Mouse (Mus musculus): ENCODE measurements at regions not wholly inside any gene's neighbourhood (a gene's known extent, or its start where the extent isn't known, plus 50 kb on each side); places are given as distances from the start of the nearest gene placed in this dataset.

DNA sequence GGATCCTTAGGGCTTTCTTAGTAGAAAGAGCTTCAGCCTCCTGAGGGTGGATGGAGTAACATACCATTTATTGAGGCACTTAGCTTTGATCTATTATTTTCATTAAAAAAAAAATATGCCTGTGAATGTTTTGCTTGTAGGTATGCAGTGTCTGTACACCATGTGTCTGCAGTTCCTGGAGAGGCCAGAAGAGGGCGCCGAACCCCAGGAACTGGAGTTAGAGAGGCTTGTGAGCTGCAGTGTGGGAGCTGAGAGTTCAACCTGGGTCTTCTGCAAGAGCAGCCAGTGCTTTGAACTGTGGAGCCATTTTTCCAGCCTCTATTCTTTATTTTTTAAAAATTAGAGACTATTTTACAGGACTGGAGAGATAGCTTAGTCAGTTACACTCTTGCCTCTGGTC lies 83.2 kb downstream of the Syf2 start:
- H3K4me1 ChIP-seq = peaks cover 15% of the 10 kb centered on the region
- no peak overlapping the region for H3K9ac ChIP-seq
- H3K4me2 ChIP-seq (replicated peaks) = no peak overlapping the region
- H3K4me3 ChIP-seq = no peak overlapping the region
- peaks cover 22% of the 10 kb centered on the region for H3K27me3 ChIP-seq
- no peaks in the 10 kb centered on the region for H3K9me3 ChIP-seq
- no peak overlapping the region for H3K27ac ChIP-seq
- ATAC-seq (ENCODE audit: low FRiP score, low read depth) = no peak
- no peaks in the 10 kb centered on the region for H3K36me3 ChIP-seq
- 59% methylated on average over 2 of the region's 2 CpGs for WGBS

DNA sequence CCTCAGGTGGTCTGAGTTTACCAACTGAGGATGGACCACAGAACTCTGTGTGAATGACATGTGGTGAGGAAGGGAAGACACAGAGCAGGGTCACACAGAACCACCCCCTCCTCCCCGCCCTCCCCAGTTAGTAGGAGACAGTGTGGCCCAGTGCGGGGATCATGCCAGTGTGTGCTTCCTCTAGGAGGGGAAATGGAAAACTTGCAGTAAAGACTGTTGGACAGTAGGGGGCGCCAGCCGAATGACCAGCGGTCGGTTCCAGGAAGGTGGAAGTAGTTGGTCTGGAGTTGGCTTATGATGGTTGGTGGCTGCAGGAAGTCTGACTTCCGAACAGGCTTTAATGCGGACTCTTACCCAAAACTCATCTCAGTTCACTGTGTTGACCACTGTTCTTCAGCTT lies 87.3 kb downstream of the Syf2 start:
- H3K9ac ChIP-seq = no peak overlapping the region
- H3K4me2 ChIP-seq (replicated peaks) = no peak overlapping the region
- no peak overlapping the region for H3K27ac ChIP-seq
- no peak overlapping the region for H3K4me3 ChIP-seq
- peaks cover 3% of the 10 kb centered on the region; the same call in 1 of the 2 replicates for H3K4me1 ChIP-seq
- peaks cover 42% of the 10 kb centered on the region for H3K27me3 ChIP-seq
- WGBS = 23% methylated on average over 8 of the region's 8 CpGs
- H3K36me3 ChIP-seq = no peaks in the 10 kb centered on the region
- ATAC-seq (ENCODE audit: low FRiP score, low read depth) = no peak
- no peaks in the 10 kb centered on the region for H3K9me3 ChIP-seq

DNA sequence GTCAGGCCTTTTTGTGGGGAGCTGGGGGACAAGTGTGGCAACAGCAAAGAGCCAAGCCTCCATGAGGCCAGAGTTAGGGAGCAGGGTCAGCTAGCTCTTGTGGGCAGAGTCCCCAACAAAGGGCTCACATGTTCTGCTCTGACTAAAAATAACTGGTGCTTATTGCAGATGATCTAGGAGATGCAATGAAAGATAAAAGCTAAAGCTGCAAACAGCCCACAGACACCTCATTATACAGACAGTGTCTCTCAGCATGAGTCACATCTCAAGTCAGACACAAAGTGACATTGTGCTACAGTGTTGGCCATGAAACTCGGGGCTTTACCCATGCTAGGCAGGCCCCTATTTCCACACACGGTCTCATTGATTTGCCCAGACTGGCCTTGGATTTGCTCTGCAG lies 88.4 kb downstream of the Syf2 start:
- H3K4me2 ChIP-seq (replicated peaks) = no peak overlapping the region
- H3K27ac ChIP-seq = no peak overlapping the region
- H3K4me3 ChIP-seq = no peak overlapping the region
- ATAC-seq (ENCODE audit: low FRiP score, low read depth) = no peak
- H3K4me1 ChIP-seq = no peaks in the 10 kb centered on the region
- no peaks in the 10 kb centered on the region for H3K36me3 ChIP-seq
- peaks cover 48% of the 10 kb centered on the region for H3K27me3 ChIP-seq
- 66% methylated on average over 2 of the region's 2 CpGs for WGBS
- no peak overlapping the region for H3K9ac ChIP-seq
- no peaks in the 10 kb centered on the region for H3K9me3 ChIP-seq

DNA sequence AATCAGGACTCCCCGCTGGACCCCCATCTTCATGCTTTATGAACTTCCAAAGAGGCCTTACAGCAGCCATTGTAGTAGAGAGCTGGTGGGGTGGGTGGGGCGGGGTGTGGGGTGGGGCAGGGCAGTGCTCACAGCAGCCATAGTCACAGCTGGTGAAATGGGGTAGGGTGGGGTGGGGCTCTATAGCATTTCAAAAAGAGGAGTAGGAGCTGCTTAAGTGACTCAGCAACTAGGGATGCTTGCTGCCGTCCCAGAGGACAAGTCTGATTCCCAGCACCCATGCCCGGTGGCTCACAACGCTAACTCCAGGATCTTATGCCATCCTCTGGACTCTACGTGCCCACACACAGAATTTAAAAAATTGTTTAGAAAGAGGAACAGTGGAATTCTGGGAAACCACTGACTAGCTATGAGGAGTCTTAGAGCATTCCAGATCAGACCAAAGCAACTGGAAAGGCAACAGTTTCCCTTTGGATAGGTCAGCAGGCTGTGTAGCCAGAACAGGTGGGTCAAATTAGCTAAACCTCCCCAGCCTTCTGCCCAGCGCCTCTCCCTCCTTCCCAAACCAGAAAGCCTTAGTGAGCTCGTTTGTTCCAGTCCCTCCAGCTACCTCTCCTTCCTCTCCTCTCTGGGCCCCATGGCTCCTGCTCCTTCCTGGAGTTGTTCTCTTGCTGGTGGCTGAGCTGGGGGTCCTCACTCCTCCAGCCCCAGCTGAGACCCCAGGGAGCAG lies 89.7 kb downstream of the Syf2 start:
- WGBS = 67% methylated on average over 8 of the region's 8 CpGs
- Histone ChIP-seq H3K9ac (no peak overlapping the region), H3K4me1 (peaks cover 5% of the 10 kb centered on the region), H3K27me3 (peaks cover 53% of the 10 kb centered on the region), H3K27ac (no peak overlapping the region), H3K4me2 (replicated peaks) (no peak overlapping the region), H3K9me3 (no peaks in the 10 kb centered on the region), H3K4me3 (no peak overlapping the region), H3K36me3 (no peaks in the 10 kb centered on the region)
- ATAC-seq (ENCODE audit: low FRiP score, low read depth) = no peak

DNA sequence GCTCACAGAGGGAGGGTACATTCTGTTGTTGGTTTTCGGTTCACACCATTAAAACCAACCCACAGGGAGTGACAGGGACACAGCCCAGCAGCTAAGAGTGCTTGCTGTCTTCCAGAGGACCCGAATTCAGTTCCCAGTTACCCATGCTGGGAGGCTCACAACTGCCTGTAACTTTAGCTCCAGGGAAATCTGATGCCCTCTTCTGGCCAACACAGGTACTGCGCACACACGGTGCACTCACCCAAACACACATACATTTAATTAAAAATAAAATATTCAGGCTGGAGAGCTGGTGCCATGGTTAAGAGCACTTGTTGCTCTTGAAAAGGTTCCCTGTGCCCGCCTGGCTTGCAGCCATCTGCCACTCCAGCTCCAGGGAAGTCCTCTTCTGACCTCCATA lies 92.5 kb downstream of the Syf2 start:
- no peak for ATAC-seq (ENCODE audit: low FRiP score, low read depth)
- no peak overlapping the region for H3K27ac ChIP-seq
- no peaks in the 10 kb centered on the region for H3K36me3 ChIP-seq
- H3K9ac ChIP-seq = no peak overlapping the region
- no peak overlapping the region for H3K4me2 ChIP-seq (replicated peaks)
- no peaks in the 10 kb centered on the region for H3K9me3 ChIP-seq
- H3K27me3 ChIP-seq = peaks cover 61% of the 10 kb centered on the region
- WGBS = 92% methylated on average over 5 of the region's 5 CpGs
- H3K4me1 ChIP-seq = peaks cover 31% of the 10 kb centered on the region
- no peak overlapping the region for H3K4me3 ChIP-seq

DNA sequence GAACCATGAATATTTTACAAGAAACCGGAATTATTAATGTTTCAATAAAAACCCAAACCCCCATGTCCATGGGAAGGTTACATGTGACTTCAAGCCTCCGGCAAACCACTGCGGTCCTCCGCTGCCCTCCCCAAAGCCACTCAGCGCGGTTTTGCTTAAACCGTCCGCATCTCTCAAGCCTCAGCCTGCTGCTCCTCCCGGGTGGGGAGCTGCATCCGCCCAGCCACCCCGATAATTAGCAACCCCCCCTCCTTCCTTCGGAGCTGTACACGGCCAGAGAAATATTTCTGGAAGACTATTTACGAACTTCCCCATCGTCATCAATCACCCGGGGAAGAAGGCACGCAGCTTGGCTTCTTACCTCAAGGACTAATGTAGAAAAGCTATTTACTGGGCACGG lies 94.7 kb upstream of the Runx3 start:
- Histone ChIP-seq H3K9me3 (no peaks in the 10 kb centered on the region), H3K27ac (no peak overlapping the region), H3K4me3 (0 out of 2 replicates have a peak overlapping the region, but pooled peaks have one; percentile 10), H3K36me3 (no peaks in the 10 kb centered on the region), H3K4me2 (replicated peaks) (peak overlapping the region; percentile 54), H3K4me1 (peaks cover 31% of the 10 kb centered on the region), H3K27me3 (peaks cover 72% of the 10 kb centered on the region), H3K9ac (0 out of 2 replicates have a peak overlapping the region, but pooled peaks have one; percentile 19)
- ATAC-seq (ENCODE audit: low FRiP score, low read depth) = 0 out of 2 replicates have a peak, but pooled peaks have one; percentile 2
- WGBS = 29% methylated on average over 18 of the region's 18 CpGs

DNA sequence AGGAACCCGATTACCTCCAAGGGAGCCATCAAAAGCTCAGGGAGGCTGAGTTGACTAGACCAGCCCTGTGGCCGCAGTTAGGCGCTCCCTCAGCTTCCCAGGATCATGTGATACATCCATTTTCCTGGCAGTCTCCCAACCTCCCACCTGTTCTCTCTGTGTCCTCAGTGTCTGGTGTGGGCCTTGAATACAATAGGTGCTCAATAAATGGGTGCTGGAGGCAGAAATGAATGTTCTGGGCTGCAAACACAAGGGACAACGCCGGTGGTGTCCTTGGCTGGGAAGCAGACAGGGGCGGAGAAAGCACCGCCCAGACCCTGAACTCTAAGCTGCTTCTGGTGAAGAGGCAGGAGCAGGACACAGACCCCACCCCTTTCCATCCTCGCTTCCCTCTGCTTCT lies 93.3 kb upstream of the Runx3 start:
- WGBS = 48% methylated on average over 8 of the region's 8 CpGs
- Histone ChIP-seq H3K36me3 (no peaks in the 10 kb centered on the region), H3K27ac (no peak overlapping the region), H3K4me1 (peaks cover 33% of the 10 kb centered on the region), H3K4me2 (replicated peaks) (no peak overlapping the region), H3K9me3 (no peaks in the 10 kb centered on the region), H3K9ac (no peak overlapping the region), H3K27me3 (peaks cover 70% of the 10 kb centered on the region), H3K4me3 (no peak overlapping the region)
- ATAC-seq (ENCODE audit: low FRiP score, low read depth) = 0 out of 2 replicates have a peak, but pooled peaks have one; percentile 10

DNA sequence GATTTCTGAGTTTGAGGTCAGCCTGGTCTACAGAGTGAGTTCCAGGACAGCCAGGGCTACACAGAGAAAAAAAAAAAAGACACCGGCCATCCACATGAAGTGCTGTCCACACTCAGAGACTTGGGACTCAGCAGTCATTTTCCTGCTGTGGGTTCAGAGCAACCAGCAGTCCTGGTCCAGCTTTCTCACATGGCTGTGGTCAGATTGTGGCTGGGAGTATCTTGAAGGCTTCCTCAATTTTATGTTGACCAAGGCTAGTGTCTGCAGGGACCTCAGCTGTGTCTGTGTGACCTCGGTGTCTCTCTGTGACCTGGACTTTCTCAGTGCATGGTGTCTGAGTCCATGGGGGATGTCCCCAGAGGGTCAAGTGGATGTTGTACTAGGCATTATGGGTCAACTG lies 90.7 kb upstream of the Runx3 start:
- ATAC-seq (ENCODE audit: low FRiP score, low read depth) = no peak
- Histone ChIP-seq H3K9ac (no peak overlapping the region), H3K4me2 (replicated peaks) (no peak overlapping the region), H3K27me3 (peaks cover 63% of the 10 kb centered on the region), H3K27ac (no peak overlapping the region), H3K4me1 (peaks cover 37% of the 10 kb centered on the region), H3K9me3 (no peaks in the 10 kb centered on the region), H3K4me3 (no peak overlapping the region), H3K36me3 (no peaks in the 10 kb centered on the region)
- 94% methylated on average over 2 of the region's 2 CpGs for WGBS

DNA sequence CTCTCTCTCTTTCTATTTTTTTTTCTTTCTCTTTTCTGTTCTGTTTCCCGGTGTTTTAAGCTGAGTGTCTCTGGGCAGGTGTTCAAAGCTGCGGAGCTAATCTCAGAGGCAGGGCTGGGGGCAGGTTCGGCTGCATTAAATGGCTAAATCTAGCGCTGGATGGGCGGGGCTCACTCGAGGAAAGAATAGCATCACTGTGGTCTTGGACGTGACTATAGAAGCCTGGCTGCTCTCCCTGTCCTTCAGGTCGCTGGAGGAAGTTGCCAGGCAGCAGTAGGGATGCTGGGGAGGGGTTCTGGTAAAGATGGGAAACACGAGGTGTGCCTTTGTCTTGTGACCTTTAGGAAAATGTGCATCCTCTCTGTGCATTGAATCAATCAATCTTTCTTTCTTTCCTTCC lies 88.0 kb upstream of the Runx3 start:
- Histone ChIP-seq H3K27me3 (peaks cover 44% of the 10 kb centered on the region), H3K27ac (no peak overlapping the region), H3K4me1 (peaks cover 13% of the 10 kb centered on the region), H3K4me2 (replicated peaks) (no peak overlapping the region), H3K9ac (no peak overlapping the region), H3K9me3 (no peaks in the 10 kb centered on the region), H3K4me3 (no peak overlapping the region), H3K36me3 (no peaks in the 10 kb centered on the region)
- WGBS = 40% methylated on average over 9 of the region's 9 CpGs
- no peak for ATAC-seq (ENCODE audit: low FRiP score, low read depth)

DNA sequence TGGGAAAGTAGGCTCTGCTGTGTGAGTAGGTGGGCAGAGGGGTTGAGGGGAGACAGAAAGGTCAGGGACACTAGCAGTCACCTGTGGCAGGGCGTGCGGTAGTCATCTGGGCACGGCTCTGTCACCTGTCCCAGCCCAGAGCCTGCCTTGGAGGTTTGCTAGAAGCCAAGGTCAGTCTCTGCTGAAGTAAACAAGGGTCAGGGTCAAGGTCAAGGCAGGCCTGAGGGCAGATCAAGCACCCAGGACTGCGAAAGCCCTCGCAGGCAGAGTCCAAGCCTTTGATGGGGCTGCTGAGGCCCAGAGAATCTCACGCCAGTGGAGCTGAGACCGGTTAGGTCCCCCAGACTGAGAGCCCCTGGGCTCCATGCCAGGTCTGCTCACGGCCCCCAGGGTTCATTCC lies 87.2 kb upstream of the Runx3 start:
- 61% methylated on average over 8 of the region's 8 CpGs for WGBS
- H3K27me3 ChIP-seq = peaks cover 36% of the 10 kb centered on the region
- no peak overlapping the region for H3K4me2 ChIP-seq (replicated peaks)
- H3K36me3 ChIP-seq = no peaks in the 10 kb centered on the region
- peaks cover 6% of the 10 kb centered on the region; the same call in 1 of the 2 replicates for H3K4me1 ChIP-seq
- ATAC-seq (ENCODE audit: low FRiP score, low read depth) = no peak
- no peak overlapping the region for H3K27ac ChIP-seq
- no peaks in the 10 kb centered on the region for H3K9me3 ChIP-seq
- H3K9ac ChIP-seq = no peak overlapping the region
- no peak overlapping the region for H3K4me3 ChIP-seq

DNA sequence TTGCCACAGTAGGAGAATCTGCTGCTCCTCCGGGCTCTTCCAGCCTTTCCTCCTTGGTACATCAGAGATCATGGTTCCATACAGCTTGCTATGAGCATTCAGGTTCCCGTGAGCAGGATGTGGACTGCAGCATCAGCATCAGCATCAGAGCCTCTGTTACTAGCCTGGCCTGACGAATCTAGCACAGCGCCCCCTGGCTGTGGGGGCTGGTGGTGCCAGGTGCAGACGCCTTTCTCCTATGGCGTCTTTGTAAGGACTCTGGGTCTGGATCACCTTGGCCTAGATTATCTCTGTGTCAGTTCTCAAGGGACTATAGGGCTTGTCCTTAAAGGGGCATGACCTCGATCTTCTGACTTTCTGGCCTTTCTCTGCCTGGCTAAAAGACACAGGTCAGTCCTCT lies 86.0 kb upstream of the Runx3 start:
- Histone ChIP-seq H3K36me3 (no peaks in the 10 kb centered on the region), H3K27me3 (peaks cover 29% of the 10 kb centered on the region), H3K27ac (no peak overlapping the region), H3K4me3 (no peak overlapping the region), H3K9me3 (no peaks in the 10 kb centered on the region), H3K9ac (no peak overlapping the region), H3K4me1 (peaks cover 11% of the 10 kb centered on the region), H3K4me2 (replicated peaks) (no peak overlapping the region)
- ATAC-seq (ENCODE audit: low FRiP score, low read depth) = no peak
- 39% methylated on average over 7 of the region's 7 CpGs for WGBS

DNA sequence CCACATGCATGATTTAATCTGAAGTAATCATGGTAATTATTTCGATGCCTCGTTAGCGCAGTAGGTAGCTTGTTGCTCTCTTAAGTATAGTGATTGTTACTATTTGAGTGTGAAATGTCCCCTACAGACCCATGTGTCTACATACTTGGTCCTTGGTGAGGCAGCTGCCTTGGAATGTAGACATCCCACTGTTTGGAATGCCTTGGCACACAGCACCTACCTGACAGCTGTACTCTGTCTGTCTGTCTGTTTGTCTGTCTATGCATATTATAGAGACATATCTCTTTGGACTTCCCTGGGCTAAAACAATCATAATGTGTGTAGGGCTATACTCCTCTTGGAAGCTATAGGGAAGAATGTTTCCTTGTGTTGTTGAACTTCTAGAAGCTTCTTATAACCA lies 83.7 kb upstream of the Runx3 start:
- Histone ChIP-seq H3K4me1 (peaks cover 11% of the 10 kb centered on the region), H3K27ac (no peak overlapping the region), H3K4me2 (replicated peaks) (no peak overlapping the region), H3K36me3 (no peaks in the 10 kb centered on the region), H3K4me3 (no peak overlapping the region), H3K9ac (no peak overlapping the region), H3K9me3 (no peaks in the 10 kb centered on the region), H3K27me3 (peaks cover 14% of the 10 kb centered on the region; the same call in 1 of the 2 replicates)
- no peak for ATAC-seq (ENCODE audit: low FRiP score, low read depth)
- WGBS = 92% methylated on average over 3 of the region's 3 CpGs

DNA sequence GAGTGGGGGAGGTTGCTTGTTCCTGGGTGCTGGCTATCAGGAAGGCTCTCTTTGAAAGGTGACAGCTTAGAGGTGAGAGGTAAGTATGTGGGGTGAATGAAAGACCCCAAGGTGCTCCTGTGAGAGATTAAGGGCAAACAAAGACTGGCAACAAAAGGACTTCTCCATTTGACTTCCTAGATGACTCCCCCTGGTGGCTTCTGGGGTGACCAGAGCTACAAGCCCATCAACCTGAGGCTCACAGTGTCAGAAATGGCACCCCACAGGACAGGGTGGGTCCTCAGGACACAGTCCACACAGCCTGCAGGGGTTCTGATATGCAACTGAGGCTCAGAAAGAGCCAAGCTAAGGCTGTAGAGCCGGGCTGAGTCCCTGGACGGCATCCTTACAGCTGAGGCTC lies 81.2 kb upstream of the Runx3 start:
- Histone ChIP-seq H3K9me3 (no peaks in the 10 kb centered on the region), H3K4me3 (no peak overlapping the region), H3K4me2 (replicated peaks) (no peak overlapping the region), H3K36me3 (no peaks in the 10 kb centered on the region), H3K9ac (no peak overlapping the region), H3K27me3 (peaks cover 14% of the 10 kb centered on the region; the same call in 1 of the 2 replicates), H3K27ac (no peak overlapping the region), H3K4me1 (peaks cover 5% of the 10 kb centered on the region; the same call in 1 of the 2 replicates)
- 96% methylated on average over 2 of the region's 2 CpGs for whole genome bisulfite sequencing
- ATAC-seq (ENCODE audit: low FRiP score, low read depth) = no peak
